Mouse (Mus musculus) olfactory bulb, adult 2 months (tissue): Measurements from ENCODE around the gene Sdf2.

Experiments
- CTCF ChIP-seq: fragments of 200-500 bp; IDR thresholded peaks from 2 replicates; pipeline ENCODE4 v1.5.1; 2012; ENCODE audit warnings: low read depth, mild to moderate bottlenecking, low read length, moderate library complexity; ENCODE audit not compliant: insufficient read depth
- POLR2A ChIP-seq: fragments of 200-500 bp; IDR thresholded peaks from 2 replicates; pipeline ENCODE4 v1.6.1; 2012; ENCODE audit warnings: mild to moderate bottlenecking, low read depth, low read length, moderate library complexity; ENCODE audit not compliant: insufficient read depth

DNA sequence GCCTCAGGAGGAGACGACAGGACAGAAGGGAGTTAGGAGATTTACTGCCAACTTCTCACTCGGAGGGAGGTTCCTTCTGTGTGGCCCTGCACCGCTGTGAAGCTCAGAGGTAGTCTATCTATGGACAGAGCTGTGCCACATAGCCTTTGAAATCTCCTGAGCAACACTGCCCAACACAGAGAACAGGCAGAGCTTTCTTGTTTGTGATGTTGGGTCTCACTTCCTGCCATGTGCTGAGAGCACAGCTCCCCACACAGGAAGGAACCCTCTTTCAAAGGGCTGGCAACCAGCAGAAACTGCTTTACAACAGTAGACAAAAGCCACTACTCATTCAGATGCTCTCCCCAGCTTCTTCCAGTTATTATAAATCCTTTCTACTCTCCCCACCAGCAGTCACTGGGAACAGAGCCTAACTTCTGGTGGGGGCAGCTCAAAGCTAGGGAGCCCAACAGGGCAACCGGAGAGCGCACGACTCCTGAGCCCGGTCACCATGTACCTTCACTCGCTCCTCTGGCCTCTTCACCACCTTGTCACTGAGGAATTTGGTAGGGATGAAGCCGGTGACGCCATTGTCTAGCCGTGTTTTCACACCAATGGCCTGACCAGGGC is 29.7 kb upstream of the Sdf2 start:
- TF ChIP-seq POLR2A (no peak), CTCF (no peak)
